Mouse (Mus musculus) myocyte (in vitro differentiated cells): ENCODE measurements around the gene Rftn1. TPM values are rescaled to one million over a fixed set of nuclear protein-coding genes. Genes with fewer than 3 reads are reported as not detected.

ENCODE experiments used
- H3K27me3 ChIP-seq: one replicate; pipeline ENCODE4 v1.6.1; 2011; ENCODE audit not compliant: control insufficient read depth, insufficient read depth, insufficient read length
- H3K36me3 ChIP-seq: one replicate; pipeline ENCODE4 v1.6.1; 2011; ENCODE audit not compliant: control insufficient read depth, insufficient read depth
- H3K4me2 ChIP-seq: one replicate; pipeline ENCODE4 v1.6.1; 2011; ENCODE audit warnings: low read depth, control low read depth
- H3K4me3 ChIP-seq: one replicate; pipeline ENCODE4 v1.5.1; 2011; ENCODE audit warnings: mild to moderate bottlenecking, control low read depth, moderate library complexity
- H3K79me2 ChIP-seq: one replicate; pipeline ENCODE4 v1.6.1; 2011; ENCODE audit not compliant: control insufficient read depth, insufficient read depth
- H3ac ChIP-seq: one replicate; pipeline ENCODE4 v1.6.1; 2011; ENCODE audit not compliant: control insufficient read depth, insufficient read length
- CEBPB ChIP-seq: IDR thresholded peaks from 2 replicates; pipeline ENCODE4 v1.6.1; 2011; ENCODE audit warnings: mild to moderate bottlenecking, moderate library complexity; ENCODE audit not compliant: poor library complexity, insufficient read depth, severe bottlenecking
- E2F4 ChIP-seq: IDR thresholded peaks from one replicate; pipeline ENCODE4 v1.6.1; 2011; ENCODE audit warnings: mild to moderate bottlenecking, control low read depth, moderate library complexity; ENCODE audit not compliant: insufficient read depth
- MAX ChIP-seq: IDR thresholded peaks from one replicate; pipeline ENCODE4 v1.6.1; 2011; ENCODE audit warnings: low read depth, mild to moderate bottlenecking, control low read depth
- MYOD1 ChIP-seq, 3 experiments: IDR thresholded peaks; one replicate each; pipeline ENCODE4 v1.6.1; 2011; ENCODE audit warnings: control low read depth in 2 of 3, low read depth in 2 of 3, mild to moderate bottlenecking in 2 of 3, moderate library complexity in 1 of 3; ENCODE audit not compliant: insufficient read length in 2 of 3, control insufficient read depth in 1 of 3
- MYOG ChIP-seq, 3 experiments: IDR thresholded peaks; one replicate each; pipeline ENCODE4 v1.6.1; 2011; ENCODE audit warnings: control low read depth in 2 of 3, low read depth in 2 of 3, mild to moderate bottlenecking in 2 of 3; ENCODE audit not compliant: insufficient read length in 2 of 3, control insufficient read depth in 1 of 3, insufficient read depth in 1 of 3
- POLR2A ChIP-seq: IDR thresholded peaks from one replicate; pipeline ENCODE4 v1.6.1; 2011; ENCODE audit warnings: low read depth, mild to moderate bottlenecking, control low read depth, moderate library complexity; ENCODE audit not compliant: insufficient read length
- POLR2AphosphoS2 ChIP-seq: IDR thresholded peaks from one replicate; pipeline ENCODE4 v1.6.1; 2011; ENCODE audit warnings: low read depth, control low read depth; ENCODE audit not compliant: insufficient read length
- REST ChIP-seq: IDR thresholded peaks from one replicate; pipeline ENCODE4 v1.6.1; 2011; ENCODE audit warnings: mild to moderate bottlenecking, control low read depth, moderate library complexity; ENCODE audit not compliant: insufficient read depth, insufficient read length
- SRF ChIP-seq: IDR thresholded peaks from one replicate; pipeline ENCODE4 v1.6.1; 2011; ENCODE audit warnings: low read depth; ENCODE audit not compliant: control insufficient read depth, insufficient read length
- TCF12 ChIP-seq: IDR thresholded peaks from one replicate; pipeline ENCODE4 v1.6.1; 2011; ENCODE audit warnings: mild to moderate bottlenecking, control low read depth; ENCODE audit not compliant: poor library complexity, insufficient read depth, severe bottlenecking
- TCF3 ChIP-seq: IDR thresholded peaks from one replicate; pipeline ENCODE4 v1.6.1; 2011; ENCODE audit warnings: low read depth, control low read depth; ENCODE audit not compliant: insufficient read length
- USF1 ChIP-seq: IDR thresholded peaks from one replicate; pipeline ENCODE4 v1.6.1; 2011; ENCODE audit warnings: low read depth, mild to moderate bottlenecking, control low read depth, moderate library complexity
- polyA plus RNA-seq: library from polyadenylated mRNA; unstranded; fragments of >200 nt; fragmentation: generic; extraction: Trizol; gene quantifications from one replicate; pipeline ENCODE4 v1.2.1, GENCODE M21; 2012; ENCODE audit warnings: missing spikeins

Rftn1 gene
- polyA plus RNA-seq, 1 experiment: 0.40 TPM

- Histone ChIP-seq H3ac (no peak overlapping the region), H3K79me2 (no peaks in the 10 kb centered on the region), H3K27me3 (no peaks in the 10 kb centered on the region), H3K4me2 (no peak overlapping the region), H3K36me3 (no peaks in the 10 kb centered on the region), H3K4me3 (no peak overlapping the region)
- TF ChIP-seq MYOG (IDR thresholded peaks at IDR 0.05; ENCODE audit: control insufficient read depth in 1 of 3, insufficient read depth in 1 of 3, insufficient read length in 2 of 3, low read depth in 2 of 3) (no peak), REST (no peak), POLR2A (no peak), MYOD1 (IDR thresholded peaks at IDR 0.05; ENCODE audit: control insufficient read depth in 1 of 3, insufficient read length in 2 of 3, low read depth in 2 of 3) (no peak)
Observed at GRCm38 (mm10) chr17:50066822-50067713, 123.4 kb downstream of the Rftn1 start.

GRCm38 (mm10) chr17:50063832-50064627 is 126.4 kb downstream of the Rftn1 start:
- H3K27me3 ChIP-seq: no peaks in the 10 kb centered on the region

GRCm38 (mm10) chr17:50062649-50063048 is 127.8 kb downstream of the Rftn1 start:
- TF ChIP-seq MYOD1 (IDR thresholded peaks at IDR 0.05; ENCODE audit: control insufficient read depth in 1 of 3, insufficient read length in 2 of 3, low read depth in 2 of 3) (no peak), TCF12 (no peak), MYOG (IDR thresholded peaks at IDR 0.05; ENCODE audit: control insufficient read depth in 1 of 3, insufficient read depth in 1 of 3, insufficient read length in 2 of 3, low read depth in 2 of 3) (no peak), POLR2AphosphoS2 (no peak), TCF3 (no peak), POLR2A (no peak), SRF (no peak), CEBPB (no peak), MAX (no peak), E2F4 (no peak), USF1 (no peak)

More at GRCm38 (mm10) chr17:50063832-50064627, 126.4 kb downstream of the Rftn1 start:
- H3K36me3 ChIP-seq: no peaks in the 10 kb centered on the region
- no peak overlapping the region for H3ac ChIP-seq
- no peaks in the 10 kb centered on the region for H3K79me2 ChIP-seq
- H3K4me3 ChIP-seq: no peak overlapping the region
- H3K4me2 ChIP-seq: no peak overlapping the region
- no peak for TF ChIP-seq MYOG (IDR thresholded peaks at IDR 0.05; ENCODE audit: control insufficient read depth in 1 of 3, insufficient read depth in 1 of 3, insufficient read length in 2 of 3, low read depth in 2 of 3)
- TF ChIP-seq SRF: no peak
- TF ChIP-seq MYOD1 (IDR thresholded peaks at IDR 0.05; ENCODE audit: control insufficient read depth in 1 of 3, insufficient read length in 2 of 3, low read depth in 2 of 3): no peak
- no peak for TF ChIP-seq E2F4
- no peak for TF ChIP-seq POLR2A
- TF ChIP-seq TCF12: no peak
- TF ChIP-seq CEBPB: no peak
- no peak for TF ChIP-seq POLR2AphosphoS2
- no peak for TF ChIP-seq TCF3
- TF ChIP-seq USF1: no peak
- TF ChIP-seq REST: no peak
- no peak for TF ChIP-seq MAX

GRCm38 (mm10) chr17:50061446-50061845 is 129.0 kb downstream of the Rftn1 start:
- TF ChIP-seq E2F4: no peak
- TF ChIP-seq MYOG (IDR thresholded peaks at IDR 0.05; ENCODE audit: control insufficient read depth in 1 of 3, insufficient read depth in 1 of 3, insufficient read length in 2 of 3, low read depth in 2 of 3): no peak
- TF ChIP-seq SRF: no peak
- TF ChIP-seq REST: no peak
- TF ChIP-seq TCF12: no peak
- TF ChIP-seq CEBPB: no peak

More at GRCm38 (mm10) chr17:50062649-50063048, 127.8 kb downstream of the Rftn1 start:
- no peaks in the 10 kb centered on the region for H3K79me2 ChIP-seq
- H3K36me3 ChIP-seq: no peaks in the 10 kb centered on the region
- H3K4me2 ChIP-seq: no peak overlapping the region
- H3K27me3 ChIP-seq: no peaks in the 10 kb centered on the region
- no peak overlapping the region for H3K4me3 ChIP-seq
- no peak overlapping the region for H3ac ChIP-seq

More at GRCm38 (mm10) chr17:50061446-50061845, 129.0 kb downstream of the Rftn1 start:
- Histone ChIP-seq H3K79me2 (no peaks in the 10 kb centered on the region), H3K36me3 (no peaks in the 10 kb centered on the region), H3K4me3 (no peak overlapping the region), H3ac (no peak overlapping the region), H3K27me3 (no peaks in the 10 kb centered on the region), H3K4me2 (no peak overlapping the region)
